Mouse (Mus musculus): ENCODE results near the gene Ndufv2. TPM values are rescaled to one million over a fixed set of nuclear protein-coding genes. Genes with fewer than 3 reads are reported as not detected.

Ndufv2 gene
- polyA plus RNA-seq (2017; shearing (Covaris generic)): 100 to 1,000 TPM; 255 to 259 TPM

GRCm38 (mm10) chr17:66101380-66102330 is at the start of gene Ndufv2:
TSS of gene Ndufv2 (minus strand) at chr17:66101559.
- ATAC-seq: peak; percentile 90

- ATAC-seq: peak; percentile 85
Measured at GRCm38 (mm10) chr17:66131212-66131611, 29.9 kb upstream of the Ndufv2 start.

GRCm38 (mm10) chr17:66130371-66130770 is 29.0 kb upstream of the Ndufv2 start:
- no peak for ATAC-seq

GRCm38 (mm10) chr17:66125211-66125610 is 23.9 kb upstream of the Ndufv2 start:
- no peak for ATAC-seq

- no peak for ATAC-seq
Measured at GRCm38 (mm10) chr17:66123816-66124610, 22.7 kb upstream of the Ndufv2 start.

- ATAC-seq: peak; percentile 96
Measured at GRCm38 (mm10) chr17:66123066-66123815, 21.9 kb upstream of the Ndufv2 start, which contains the start of gene Ddx11. TSS of gene Ddx11 (plus strand) at chr17:66123520.

GRCm38 (mm10) chr17:66120701-66121100 is 19.3 kb upstream of the Ndufv2 start:
- ATAC-seq: no peak

- ATAC-seq: no peak
Measured at GRCm38 (mm10) chr17:66118991-66119390, 17.6 kb upstream of the Ndufv2 start.

- ATAC-seq: peak; percentile 23
Measured at GRCm38 (mm10) chr17:66112166-66112565, 10.8 kb upstream of the Ndufv2 start.

GRCm38 (mm10) chr17:66111402-66111959 is 10.1 kb upstream of the Ndufv2 start, which contains the start of gene Washc1:
TSS of gene Washc1 (plus strand) at chr17:66111545.
- ATAC-seq: peak; percentile 91

- ATAC-seq: no peak
Measured at GRCm38 (mm10) chr17:66110746-66111145, 9.4 kb upstream of the Ndufv2 start.

- no peak for ATAC-seq
Measured at GRCm38 (mm10) chr17:66108198-66108597, 6.8 kb upstream of the Ndufv2 start.

GRCm38 (mm10) chr17:66107466-66107865 is 6.1 kb upstream of the Ndufv2 start:
- no peak for ATAC-seq

GRCm38 (mm10) chr17:66106601-66107267 is 5.4 kb upstream of the Ndufv2 start:
- no peak for ATAC-seq

GRCm38 (mm10) chr17:66104076-66104475 is 2.7 kb upstream of the Ndufv2 start:
- ATAC-seq: no peak

GRCm38 (mm10) chr17:66100566-66101379 is 586 bp downstream of the Ndufv2 start:
- peak; percentile 7 for ATAC-seq

GRCm38 (mm10) chr17:66092664-66093063 is 8.7 kb downstream of the Ndufv2 start:
- ATAC-seq: no peak

GRCm38 (mm10) chr17:66092065-66092464 is 9.3 kb downstream of the Ndufv2 start:
- no peak for ATAC-seq

- ATAC-seq: no peak
Measured at GRCm38 (mm10) chr17:66091392-66091791, 10.0 kb downstream of the Ndufv2 start.

GRCm38 (mm10) chr17:66090251-66090650 is 11.1 kb downstream of the Ndufv2 start:
- ATAC-seq: no peak

- ATAC-seq: no peak
Measured at GRCm38 (mm10) chr17:66085038-66085437, 16.3 kb downstream of the Ndufv2 start.
